Mouse (Mus musculus) lung, postnatal 0 days (tissue): ENCODE measurements around the gene Kcnn3. TPM values are rescaled to one million over a fixed set of nuclear protein-coding genes. Genes with fewer than 3 reads are reported as not detected.

Source experiments
- ATAC-seq: fragments of 200-750 bp; cut with Nextera tagmentation; 2 replicates; pipeline ENCODE4 v1.8.0; 2017; ENCODE audit warnings: moderate library complexity
- DNase-seq: peaks from one replicate; pipeline ENCODE4 v3.0.0-alpha.2; 2016; ENCODE audit warnings: low spot score
- H3K27ac ChIP-seq: fragments of 300-500 bp; sonication (generic); 2 replicates; pipeline ENCODE4 v1.5.1; 2014; ENCODE audit warnings: antibody characterized with exemption, mild to moderate bottlenecking, low read length, mixed read lengths
- H3K27me3 ChIP-seq: fragments of 300-500 bp; sonication (generic); replicated peaks from 2 replicates; pipeline ENCODE4 v1.6.1; 2014; ENCODE audit warnings: low read length, mixed read lengths; ENCODE audit not compliant: insufficient read depth
- H3K36me3 ChIP-seq: fragments of 300-500 bp; sonication (generic); 2 replicates; pipeline ENCODE4 v1.6.1; 2014; ENCODE audit warnings: low read length, mixed read lengths; ENCODE audit not compliant: insufficient read depth
- H3K4me1 ChIP-seq: fragments of 300-500 bp; sonication (generic); 2 replicates; pipeline ENCODE4 v1.6.1; 2014; ENCODE audit warnings: antibody characterized with exemption, low read depth, low read length, mixed read lengths; ENCODE audit not compliant: insufficient read depth
- H3K4me2 ChIP-seq: fragments of 300-500 bp; sonication (generic); replicated peaks from 2 replicates; pipeline ENCODE4 v1.6.1; 2014; ENCODE audit warnings: low read depth, mild to moderate bottlenecking, low read length, moderate library complexity, mixed read lengths
- H3K4me3 ChIP-seq: fragments of 300-500 bp; sonication (generic); 2 replicates; pipeline ENCODE4 v1.5.1; 2014; ENCODE audit warnings: low read depth, low read length
- H3K9ac ChIP-seq: fragments of 300-500 bp; sonication (generic); replicated peaks from 2 replicates; pipeline ENCODE4 v1.6.1; 2014; ENCODE audit warnings: low read depth, mild to moderate bottlenecking
- H3K9me3 ChIP-seq: fragments of 300-500 bp; sonication (generic); 2 replicates; pipeline ENCODE4 v1.6.1; 2016; ENCODE audit warnings: low read length, mixed read lengths
- CTCF ChIP-seq: IDR thresholded peaks from 2 replicates; pipeline ENCODE4 v1.5.1; 2016; ENCODE audit warnings: antibody characterized with exemption, mild to moderate bottlenecking
- EP300 ChIP-seq: IDR thresholded peaks from 2 replicates; pipeline ENCODE4 v1.6.1; 2016; ENCODE audit warnings: antibody characterized with exemption, mild to moderate bottlenecking, control low read depth
- WGBS: fragments of 180-500 bp; shearing (Covaris S2); extraction: QIAGEN DNeasy Blood & Tissue Kit; methylation state at CpG from one replicate; pipeline ENCODE4 v1.1.7; 2014; 5-methylcytosine and 5-hydroxymethylcytosine counted together
- polyA plus RNA-seq: library from polyadenylated mRNA; unstranded; fragments of >200 nt; fragmentation: Nextera tagmentation; extraction: Ambion mirVana; gene quantifications from 2 replicates; pipeline ENCODE4 v1.2.1, GENCODE M21; 2015

The Kcnn3 gene
- polyA plus RNA-seq, 1 experiment from 2014 or later, result 1.0 TPM

GRCm38 (mm10) chr3:89688694-89689581, 169.0 kb downstream of the Kcnn3 start:
- H3K4me1 ChIP-seq, result no peaks in the 10 kb centered on the region
- peak; percentile 89 for DNase-seq
- H3K27ac ChIP-seq, result no peak overlapping the region
- no peak overlapping the region for H3K9ac ChIP-seq
- peak; percentile 80 for ATAC-seq
- H3K27me3 ChIP-seq, result 0 out of 2 replicates have a peak, but pooled peaks cover 4% of the 10 kb centered on the region
- H3K4me2 ChIP-seq, result peak overlapping the region; percentile 42
- H3K9me3 ChIP-seq, result no peaks in the 10 kb centered on the region
- WGBS, result 4% methylated on average over 25 of the region's 25 CpGs
- H3K4me3 ChIP-seq, result no peak overlapping the region
- TF ChIP-seq EP300, result no peak
- TF ChIP-seq CTCF, result peak; percentile 99
- no peaks in the 10 kb centered on the region for H3K36me3 ChIP-seq

- H3K27me3 ChIP-seq, result 0 out of 2 replicates have a peak, but pooled peaks cover 4% of the 10 kb centered on the region
- ATAC-seq (no peak), DNase-seq (no peak)
- H3K4me2 ChIP-seq, result no peak overlapping the region
- no peaks in the 10 kb centered on the region for H3K36me3 ChIP-seq
- H3K4me1 ChIP-seq, result no peaks in the 10 kb centered on the region
- no peak overlapping the region for H3K27ac ChIP-seq
- H3K9ac ChIP-seq, result no peak overlapping the region
- WGBS, result 51% methylated on average over 9 of the region's 9 CpGs
- TF ChIP-seq EP300 (no peak), CTCF (no peak)
- H3K4me3 ChIP-seq, result no peak overlapping the region
- no peaks in the 10 kb centered on the region for H3K9me3 ChIP-seq
Observed at GRCm38 (mm10) chr3:89691776-89692175, 171.8 kb downstream of the Kcnn3 start.

- TF ChIP-seq EP300, result no peak
- TF ChIP-seq CTCF, result no peak
- H3K4me3 ChIP-seq, result no peak overlapping the region
- H3K36me3 ChIP-seq, result no peaks in the 10 kb centered on the region
- WGBS, result 84% methylated on average over 12 of the region's 12 CpGs
- H3K9me3 ChIP-seq, result no peaks in the 10 kb centered on the region
- H3K27ac ChIP-seq, result no peak overlapping the region
- DNase-seq (no peak), ATAC-seq (no peak)
- H3K4me1 ChIP-seq, result no peaks in the 10 kb centered on the region
- no peak overlapping the region for H3K4me2 ChIP-seq
- no peaks in the 10 kb centered on the region for H3K27me3 ChIP-seq
- no peak overlapping the region for H3K9ac ChIP-seq
Observed at GRCm38 (mm10) chr3:89696152-89696821, 176.3 kb downstream of the Kcnn3 start.

GRCm38 (mm10) chr3:89698958-89699357, 179.0 kb downstream of the Kcnn3 start:
- Histone ChIP-seq H3K4me3 (no peak overlapping the region), H3K4me1 (no peaks in the 10 kb centered on the region), H3K27me3 (no peaks in the 10 kb centered on the region), H3K27ac (no peak overlapping the region), H3K36me3 (no peaks in the 10 kb centered on the region), H3K9ac (no peak overlapping the region), H3K9me3 (no peaks in the 10 kb centered on the region), H3K4me2 (no peak overlapping the region)
- no peak for DNase-seq
- TF ChIP-seq EP300 (no peak), CTCF (no peak)
- WGBS, result 91% methylated on average over 1 of the region's 1 CpGs
- no peak for ATAC-seq

GRCm38 (mm10) chr3:89700461-89700860, 180.5 kb downstream of the Kcnn3 start:
- H3K27ac ChIP-seq, result no peak overlapping the region
- H3K4me1 ChIP-seq, result no peaks in the 10 kb centered on the region
- no peaks in the 10 kb centered on the region for H3K9me3 ChIP-seq
- no peak for TF ChIP-seq CTCF
- no peak for TF ChIP-seq EP300
- H3K4me3 ChIP-seq, result no peak overlapping the region
- H3K36me3 ChIP-seq, result no peaks in the 10 kb centered on the region
- no peak for ATAC-seq
- no peaks in the 10 kb centered on the region for H3K27me3 ChIP-seq
- WGBS, result 60% methylated on average over 11 of the region's 11 CpGs
- no peak for DNase-seq
- no peak overlapping the region for H3K9ac ChIP-seq
- no peak overlapping the region for H3K4me2 ChIP-seq

GRCm38 (mm10) chr3:89703596-89703995, 183.6 kb downstream of the Kcnn3 start:
- H3K9me3 ChIP-seq, result no peaks in the 10 kb centered on the region
- H3K36me3 ChIP-seq, result no peaks in the 10 kb centered on the region
- ATAC-seq (no peak), DNase-seq (no peak)
- H3K4me3 ChIP-seq, result no peak overlapping the region
- TF ChIP-seq EP300 (no peak), CTCF (no peak)
- no peaks in the 10 kb centered on the region for H3K4me1 ChIP-seq
- no peak overlapping the region for H3K27ac ChIP-seq
- H3K9ac ChIP-seq, result no peak overlapping the region
- WGBS, result 44% methylated on average over 3 of the region's 3 CpGs
- no peak overlapping the region for H3K4me2 ChIP-seq
- no peaks in the 10 kb centered on the region for H3K27me3 ChIP-seq
